Mouse (Mus musculus) heart, adult 8-10 months (tissue): ENCODE data around the gene Szrd1. TPM values are rescaled to one million over a fixed set of nuclear protein-coding genes. Genes with fewer than 3 reads are reported as not detected.
A peak's percentile ranks its signal among the peaks of the same experiment; 100 is the strongest.

Source experiments
- DNase-seq: peaks from one replicate; pipeline ENCODE4 v3.0.0; 2022; ENCODE audit warnings: low spot score
- total RNA-seq, 4 experiments: library from RNA; stranded (reverse); gene quantifications; 2 replicates each; pipeline ENCODE4 v1.2.4; 2022

Gene Szrd1
- total RNA-seq, 4 experiments from 2014 or later: 87.5 to 111 (median 98.0) TPM

- no peak for DNase-seq
These were observed 72.0 kb downstream of the Szrd1 start for GRCm38 (mm10) chr4:141067516-141068046.

GRCm38 (mm10) chr4:141066709-141067515 lies 72.7 kb downstream of the Szrd1 start:
- DNase-seq: no peak

GRCm38 (mm10) chr4:141065123-141065522 lies 74.5 kb downstream of the Szrd1 start:
- peak; percentile 67 for DNase-seq

- DNase-seq: no peak
These were observed 75.4 kb downstream of the Szrd1 start for GRCm38 (mm10) chr4:141064104-141064659.

Other genes starting within 250 kb of the Szrd1 start
- gene Padi2, start 233.4 kb downstream of the Szrd1 start, total RNA-seq: 1 to 10 TPM in 3 of 4 experiments, under 1 TPM in 1; 0.72 to 1.3 (median 1.2) TPM
- 1,000 to 10,000 TPM; 1,293 to 1,379 (median 1,312) TPM for gene Sdhb, start 178.6 kb downstream of the Szrd1 start, total RNA-seq
- 10 to 100 TPM; 12.3 to 17.2 (median 15.6) TPM for gene Atp13a2, start 152.9 kb downstream of the Szrd1 start, total RNA-seq
- 1 to 10 TPM; 1.7 to 2.8 (median 2.2) TPM for gene Mfap2, start 129.4 kb downstream of the Szrd1 start, total RNA-seq
- gene Crocc, start 79.2 kb downstream of the Szrd1 start, total RNA-seq: 1 to 10 TPM; 3.5 to 6.8 (median 5.3) TPM
- 10 to 100 TPM; 14.7 to 18.2 (median 15.9) TPM for gene Necap2, start 61.4 kb downstream of the Szrd1 start, total RNA-seq
- gene Spata21, start 51.4 kb downstream of the Szrd1 start, total RNA-seq: not detected
- 10 to 100 TPM in 2 of 4 experiments, 1 to 10 TPM in 2; 8.4 to 11.5 (median 10.0) TPM for gene Fbxo42, start 8.1 kb upstream of the Szrd1 start, total RNA-seq
- 1 to 10 TPM in 1 of 4 experiments, under 1 TPM in 3; 0.44 to 1.2 (median 0.66) TPM for gene Rsg1, start 74.2 kb upstream of the Szrd1 start, total RNA-seq
- 10 to 100 TPM; 26.2 to 32.2 (median 30.3) TPM for gene Arhgef19, start 99.7 kb upstream of the Szrd1 start, total RNA-seq
- 1 to 10 TPM; 4.6 to 7.1 (median 5.2) TPM for gene Epha2, start 161.5 kb upstream of the Szrd1 start, total RNA-seq
- gene Fam131c, start 228.4 kb upstream of the Szrd1 start, total RNA-seq: 1 to 10 TPM; 2.4 to 5.5 (median 4.1) TPM